Mouse (Mus musculus): ENCODE data around the gene Nek4. TPM values are rescaled to one million over a fixed set of nuclear protein-coding genes. Genes with fewer than 3 reads are reported as not detected.
A peak's percentile ranks its signal among the peaks of the same experiment; 100 is the strongest.

The Nek4 gene
- total and polyA plus RNA-seq, 2 experiments from 2014 or later = 14.0 to 14.9 TPM

- Histone ChIP-seq H3K36me3 (ENCODE audit: insufficient read depth) (peaks cover 43% of the 10 kb centered on the region), H3K27me3 (ENCODE audit: insufficient read depth, low read length) (no peaks in the 10 kb centered on the region), H3K4me1 (ENCODE audit: insufficient read depth) (peaks cover 15% of the 10 kb centered on the region; the same call in 1 of the 2 replicates), H3K4me2 (ENCODE audit: low read depth) (peak within 1 kb of the TSS; percentile 80), H3K4me3 (ENCODE audit: low read depth, low read length) (peak within 1 kb of the TSS; percentile 87), H3K9ac (peak within 1 kb of the TSS; percentile 84), H3K27ac (ENCODE audit: low read depth, low read length) (peak within 1 kb of the TSS; percentile 98), H3K9me3 (ENCODE audit: low read length) (no peaks in the 10 kb centered on the region)
- DNase-seq (peak; percentile 97), ATAC-seq (peak; percentile 97)
- TF ChIP-seq CTCF (IDR thresholded peaks at IDR 0.05; ENCODE audit: low read depth) = peak; percentile 64
- WGBS = under 1% methylated on average over 33 of the region's 53 CpGs
Measured at GRCm38 (mm10) chr14:31018860-31019291, 67.7 kb downstream of the Nek4 start, which contains the start of the genes Pbrm1 and Gnl3. Gene Pbrm1 (plus strand): TSS chr14:31019138. Gene Gnl3 (minus strand): TSS chr14:31019152.

GRCm38 (mm10) chr14:31019331-31020205 lies 68.4 kb downstream of the Nek4 start:
- 7% methylated on average over 50 of the region's 56 CpGs for WGBS
- DNase-seq (peak; percentile 71), ATAC-seq (peak; percentile 86)
- H3K27ac ChIP-seq (ENCODE audit: low read depth, low read length) = peak overlapping the region; percentile 98
- H3K4me2 ChIP-seq (ENCODE audit: low read depth) = peak overlapping the region; percentile 46
- H3K4me1 ChIP-seq (ENCODE audit: insufficient read depth) = peaks cover 15% of the 10 kb centered on the region; the same call in 1 of the 2 replicates
- peak overlapping the region; percentile 84 for H3K9ac ChIP-seq
- no peak for TF ChIP-seq CTCF (IDR thresholded peaks at IDR 0.05; ENCODE audit: low read depth)
- peaks cover 41% of the 10 kb centered on the region for H3K36me3 ChIP-seq (ENCODE audit: insufficient read depth)
- H3K27me3 ChIP-seq (ENCODE audit: insufficient read depth, low read length) = no peaks in the 10 kb centered on the region
- H3K4me3 ChIP-seq (ENCODE audit: low read depth, low read length) = peak overlapping the region; percentile 87
- H3K9me3 ChIP-seq (ENCODE audit: low read length) = no peaks in the 10 kb centered on the region

- H3K4me3 ChIP-seq (ENCODE audit: low read depth, low read length) = no peak overlapping the region
- H3K9ac ChIP-seq = no peak overlapping the region
- 19% methylated on average over 1 of the region's 1 CpGs for WGBS
- no peak overlapping the region for H3K4me2 ChIP-seq (ENCODE audit: low read depth)
- H3K4me1 ChIP-seq (ENCODE audit: insufficient read depth) = peaks cover 15% of the 10 kb centered on the region; the same call in 1 of the 2 replicates
- peaks cover 41% of the 10 kb centered on the region for H3K36me3 ChIP-seq (ENCODE audit: insufficient read depth)
- no peak overlapping the region for H3K27ac ChIP-seq (ENCODE audit: low read depth, low read length)
- ATAC-seq (no peak), DNase-seq (no peak)
- H3K27me3 ChIP-seq (ENCODE audit: insufficient read depth, low read length) = no peaks in the 10 kb centered on the region
- no peak for TF ChIP-seq CTCF (IDR thresholded peaks at IDR 0.05; ENCODE audit: low read depth)
- H3K9me3 ChIP-seq (ENCODE audit: low read length) = no peaks in the 10 kb centered on the region
Measured at GRCm38 (mm10) chr14:31022579-31022978, 71.4 kb downstream of the Nek4 start.

- H3K27me3 ChIP-seq (ENCODE audit: insufficient read depth, low read length) = no peaks in the 10 kb centered on the region
- H3K4me2 ChIP-seq (ENCODE audit: low read depth) = no peak overlapping the region
- H3K4me1 ChIP-seq (ENCODE audit: insufficient read depth) = 0 out of 2 replicates have a peak, but pooled peaks cover under 1% of the 10 kb centered on the region
- no peaks in the 10 kb centered on the region for H3K9me3 ChIP-seq (ENCODE audit: low read length)
- no peak overlapping the region for H3K4me3 ChIP-seq (ENCODE audit: low read depth, low read length)
- DNase-seq (no peak), ATAC-seq (no peak)
- peak; percentile 45 for TF ChIP-seq CTCF (IDR thresholded peaks at IDR 0.05; ENCODE audit: low read depth)
- H3K27ac ChIP-seq (ENCODE audit: low read depth, low read length) = no peak overlapping the region
- peaks cover 61% of the 10 kb centered on the region for H3K36me3 ChIP-seq (ENCODE audit: insufficient read depth)
- WGBS = 79% methylated on average over 3 of the region's 3 CpGs
- no peak overlapping the region for H3K9ac ChIP-seq
Measured at GRCm38 (mm10) chr14:31025785-31026184, 74.6 kb downstream of the Nek4 start.

Other genes starting within 250 kb of the Nek4 start
- 8.1 and 15.5 TPM in 2 replicates for gene Sfmbt1, start 236.5 kb upstream of the Nek4 start, total RNA-seq (2014; rRNA removed)
- 9.0 and 13.3 TPM in 2 replicates for gene Sfmbt1, start 236.5 kb upstream of the Nek4 start, polyA plus RNA-seq (2015; fragmentation: Nextera tagmentation; extraction: Ambion mirVana)
- gene Tmem110, start 125.8 kb upstream of the Nek4 start, total RNA-seq (2014; rRNA removed) = 18.6 and 19.0 TPM in 2 replicates
- gene Tmem110, start 125.8 kb upstream of the Nek4 start, polyA plus RNA-seq (2015; fragmentation: Nextera tagmentation; extraction: Ambion mirVana) = 10.2 and 12.0 TPM in 2 replicates
- 0.52 and 0.85 TPM in 2 replicates for gene Mustn1, start 72.2 kb upstream of the Nek4 start, total RNA-seq (2014; rRNA removed)
- 1.2 TPM in 2 replicates for gene Mustn1, start 72.2 kb upstream of the Nek4 start, polyA plus RNA-seq (2015; fragmentation: Nextera tagmentation; extraction: Ambion mirVana)
- gene Itih4, start 64.9 kb upstream of the Nek4 start, total RNA-seq (2014; rRNA removed) = 0.15 TPM in 1 of 2 replicates, not detected in the other
- 0.15 and 0.19 TPM in 2 replicates for gene Itih4, start 64.9 kb upstream of the Nek4 start, polyA plus RNA-seq (2015; fragmentation: Nextera tagmentation; extraction: Ambion mirVana)
- 4.1 and 5.9 TPM in 2 replicates for gene Itih3, start 27.6 kb upstream of the Nek4 start, total RNA-seq (2014; rRNA removed)
- 2.1 and 4.8 TPM in 2 replicates for gene Itih3, start 27.6 kb upstream of the Nek4 start, polyA plus RNA-seq (2015; fragmentation: Nextera tagmentation; extraction: Ambion mirVana)
- gene Itih1, start 8.1 kb upstream of the Nek4 start, total RNA-seq (2014; rRNA removed) = not detected in 2 replicates
- gene Itih1, start 8.1 kb upstream of the Nek4 start, polyA plus RNA-seq (2015; fragmentation: Nextera tagmentation; extraction: Ambion mirVana) = not detected in 2 replicates
- 44.5 and 54.8 TPM in 2 replicates for gene Glt8d1, start 50.0 kb downstream of the Nek4 start, total RNA-seq (2014; rRNA removed)
- 38.7 and 39.8 TPM in 2 replicates for gene Glt8d1, start 50.0 kb downstream of the Nek4 start, polyA plus RNA-seq (2015; fragmentation: Nextera tagmentation; extraction: Ambion mirVana)
- 217 and 226 TPM in 2 replicates for gene Spcs1, start 50.3 kb downstream of the Nek4 start, total RNA-seq (2014; rRNA removed)
- gene Spcs1, start 50.3 kb downstream of the Nek4 start, polyA plus RNA-seq (2015; fragmentation: Nextera tagmentation; extraction: Ambion mirVana) = 425 and 543 TPM in 2 replicates
- 70.6 and 90.9 TPM in 2 replicates for gene Pbrm1, start 67.8 kb downstream of the Nek4 start, total RNA-seq (2014; rRNA removed)
- gene Pbrm1, start 67.8 kb downstream of the Nek4 start, polyA plus RNA-seq (2015; fragmentation: Nextera tagmentation; extraction: Ambion mirVana) = 48.7 and 83.8 TPM in 2 replicates
- gene Gnl3, start 67.8 kb downstream of the Nek4 start, total RNA-seq (2014; rRNA removed) = 57.3 and 69.6 TPM in 2 replicates
- gene Gnl3, start 67.8 kb downstream of the Nek4 start, polyA plus RNA-seq (2015; fragmentation: Nextera tagmentation; extraction: Ambion mirVana) = 64.7 and 84.6 TPM in 2 replicates
- gene Smim4, start 177.6 kb downstream of the Nek4 start, total RNA-seq (2014; rRNA removed) = 9.9 and 16.6 TPM in 2 replicates
- 49.1 and 82.7 TPM in 2 replicates for gene Smim4, start 177.6 kb downstream of the Nek4 start, polyA plus RNA-seq (2015; fragmentation: Nextera tagmentation; extraction: Ambion mirVana)
- gene Nt5dc2, start 179.7 kb downstream of the Nek4 start, total RNA-seq (2014; rRNA removed) = 65.8 and 80.3 TPM in 2 replicates
- gene Nt5dc2, start 179.7 kb downstream of the Nek4 start, polyA plus RNA-seq (2015; fragmentation: Nextera tagmentation; extraction: Ambion mirVana) = 104 and 107 TPM in 2 replicates
- gene Stab1, start 217.3 kb downstream of the Nek4 start, total RNA-seq (2014; rRNA removed) = 21.9 and 23.3 TPM in 2 replicates
- gene Stab1, start 217.3 kb downstream of the Nek4 start, polyA plus RNA-seq (2015; fragmentation: Nextera tagmentation; extraction: Ambion mirVana) = 7.7 and 11.4 TPM in 2 replicates